Mouse (Mus musculus) monocyte, adult 2 months (primary cell): Measurements from ENCODE around the gene Hhipl1.

Source experiments
- DNase-seq, 2 experiments: peaks; one replicate each; pipeline ENCODE4 v3.0.0; 2022; ENCODE audit warnings: low spot score in 2 of 2, low read depth in 1 of 2

Hhipl1 gene

GRCm38 (mm10) chr12:108311741-108312290, 5.7 kb downstream of the Hhipl1 start:
- DNase-seq, result no peak

GRCm38 (mm10) chr12:108312432-108312851, 6.4 kb downstream of the Hhipl1 start:
- DNase-seq, result no peak

- no peak for DNase-seq
Observed at GRCm38 (mm10) chr12:108313244-108313772, 7.2 kb downstream of the Hhipl1 start.

GRCm38 (mm10) chr12:108315818-108316217, 9.7 kb downstream of the Hhipl1 start:
- no peak for DNase-seq

- no peak for DNase-seq
Observed at GRCm38 (mm10) chr12:108316655-108317054, 10.6 kb downstream of the Hhipl1 start.

- no peak for DNase-seq
Observed at GRCm38 (mm10) chr12:108317201-108317738, 11.2 kb downstream of the Hhipl1 start.

GRCm38 (mm10) chr12:108317826-108318430, 11.9 kb downstream of the Hhipl1 start:
- DNase-seq, result no peak

DNA sequence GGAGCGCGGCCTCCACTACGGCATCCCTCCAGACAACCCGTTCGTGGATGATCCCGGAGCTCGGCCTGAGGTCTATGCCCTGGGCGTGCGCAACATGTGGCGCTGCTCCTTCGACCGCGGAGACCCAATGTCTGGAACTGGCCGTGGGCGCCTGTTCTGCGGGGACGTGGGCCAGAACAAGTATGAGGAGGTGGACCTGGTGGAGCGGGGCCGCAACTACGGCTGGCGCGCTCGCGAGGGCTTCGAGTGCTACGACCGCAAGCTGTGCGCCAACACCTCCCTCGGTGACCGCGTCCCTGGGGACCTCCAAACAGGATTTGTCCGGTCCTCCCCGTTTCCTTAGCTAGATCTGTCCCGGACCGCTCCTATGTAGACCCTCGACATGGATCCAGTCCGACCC, 12.4 kb downstream of the Hhipl1 start:
- DNase-seq, result no peak

- no peak for DNase-seq
Observed at GRCm38 (mm10) chr12:108320096-108320495, 14.0 kb downstream of the Hhipl1 start.

DNA sequence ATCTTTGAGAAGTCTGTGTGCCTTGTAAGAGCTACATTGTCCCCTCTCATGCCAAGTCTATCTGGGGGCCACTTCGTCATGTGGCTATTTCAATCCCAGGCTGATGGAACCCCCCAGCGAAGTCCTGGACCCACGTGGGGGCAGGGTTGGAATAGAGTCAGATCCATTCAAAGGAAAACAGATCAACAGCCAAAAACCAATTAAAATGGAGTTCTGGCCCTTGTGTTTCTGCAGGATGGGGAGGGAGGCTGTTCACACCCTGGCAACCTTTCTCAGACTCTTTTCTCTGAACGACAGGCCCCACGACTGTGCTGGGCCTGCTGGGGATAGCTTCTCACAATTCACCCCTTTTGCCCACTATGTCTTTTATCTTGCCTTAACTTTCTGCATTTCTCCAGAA, 20.3 kb downstream of the Hhipl1 start:
- no peak for DNase-seq

DNA sequence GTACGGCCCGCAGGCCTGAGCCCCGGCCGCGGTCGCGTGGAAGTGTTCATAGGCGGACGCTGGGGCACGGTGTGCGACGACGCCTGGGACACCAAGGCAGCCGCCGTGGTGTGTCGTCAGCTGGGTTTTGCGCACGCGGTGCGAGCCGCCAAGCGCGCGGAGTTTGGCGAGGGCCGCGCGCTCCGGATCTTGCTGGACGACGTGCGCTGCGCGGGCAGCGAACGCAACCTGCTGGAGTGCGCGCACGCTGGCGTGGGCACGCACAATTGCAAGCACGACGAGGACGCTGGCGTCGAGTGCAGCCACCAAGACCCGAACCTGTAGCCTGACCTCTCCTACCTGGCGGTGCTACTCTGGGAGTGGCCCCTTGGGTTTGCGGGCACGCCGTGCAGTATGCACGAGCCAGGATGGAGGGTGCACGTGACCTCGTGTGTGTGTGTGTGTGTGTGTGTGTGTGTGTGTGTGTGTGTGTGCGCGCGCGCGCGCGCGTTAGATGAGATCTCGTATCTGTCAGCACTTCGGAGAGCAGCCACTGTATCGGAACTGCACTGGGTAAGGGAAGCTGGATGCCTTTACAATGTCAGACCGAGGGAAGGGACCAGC, 21.9 kb downstream of the Hhipl1 start:
- no peak for DNase-seq

- DNase-seq, result peak; percentile 13 to 36
Observed at GRCm38 (mm10) chr12:108333056-108333455, 27.0 kb downstream of the Hhipl1 start.

DNA sequence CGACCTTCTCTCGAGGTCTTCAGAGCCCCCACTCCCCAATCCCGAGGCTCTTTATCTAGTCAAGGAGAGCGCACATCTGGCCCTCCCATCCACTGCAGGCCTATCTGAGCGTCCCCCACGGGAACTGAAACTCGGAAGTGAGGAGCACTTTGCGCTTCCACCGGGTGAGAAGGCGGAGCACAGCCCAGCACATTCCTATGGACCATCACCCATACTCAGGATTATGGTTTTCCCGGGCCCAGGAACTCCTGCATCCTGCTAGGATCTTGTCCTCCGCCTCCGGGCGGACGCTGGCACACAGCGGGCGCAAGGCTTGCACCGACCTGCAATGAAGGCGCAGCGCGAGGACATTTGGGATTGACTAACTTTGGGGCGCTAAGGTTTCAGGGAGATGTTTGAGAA, 27.4 kb downstream of the Hhipl1 start:
- DNase-seq, result peak; percentile 19 to 21

DNA sequence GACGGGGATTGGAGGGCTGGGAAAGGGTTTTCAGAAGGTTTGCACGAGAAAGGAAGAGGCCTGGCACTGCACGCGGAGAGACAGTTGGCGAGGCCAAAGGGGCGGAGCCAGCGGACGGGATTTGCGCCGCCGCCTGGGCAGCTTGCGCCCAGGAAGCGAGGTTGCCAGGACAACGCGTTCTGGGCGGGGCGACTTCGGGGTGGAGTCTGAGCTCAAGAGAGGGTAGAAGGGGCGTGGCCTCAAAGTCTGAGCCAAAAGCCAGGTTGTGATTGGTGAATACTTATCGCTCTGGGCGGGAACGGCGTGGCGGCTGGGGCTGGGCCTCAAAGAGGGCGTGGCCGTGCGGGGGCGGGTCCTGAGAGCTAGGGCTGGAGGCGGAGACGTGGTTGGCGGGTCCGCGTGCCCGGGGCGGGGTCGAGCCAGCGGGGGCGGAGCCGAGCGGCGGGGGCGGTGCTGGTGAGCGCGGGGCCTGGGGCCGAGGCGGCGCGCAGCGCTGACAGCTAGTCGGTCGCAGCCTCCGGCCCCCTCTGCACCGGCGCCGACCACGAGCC, 27.9 kb downstream of the Hhipl1 start, which contains the start of gene Cyp46a1:
Cyp46a1 (plus strand) TSS at position 487 of the 551 bp plus-strand sequence.
- peak; percentile 84 to 85 for DNase-seq

DNA sequence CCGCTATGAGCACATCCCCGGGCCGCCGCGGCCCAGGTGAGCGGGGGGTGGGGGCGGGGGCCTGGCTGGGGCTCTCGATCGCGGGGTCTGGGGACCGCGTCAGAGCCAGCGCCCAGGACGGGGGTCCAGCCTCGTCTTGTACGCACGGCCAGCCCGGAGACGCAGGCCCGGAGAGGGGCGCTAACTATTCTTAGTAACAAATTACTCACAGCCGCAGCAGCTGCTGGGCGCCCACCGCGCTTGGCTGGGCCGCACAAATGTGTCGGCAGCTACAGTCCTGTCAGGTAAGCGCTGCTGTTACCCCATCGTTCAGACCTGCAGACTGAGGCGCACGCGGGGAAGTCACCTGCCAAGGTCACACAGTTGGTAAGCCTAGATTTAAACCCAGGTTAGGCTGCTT, 28.5 kb downstream of the Hhipl1 start:
- DNase-seq, result no peak

- no peak for DNase-seq
Observed at GRCm38 (mm10) chr12:108338572-108339190, 32.6 kb downstream of the Hhipl1 start.

DNA sequence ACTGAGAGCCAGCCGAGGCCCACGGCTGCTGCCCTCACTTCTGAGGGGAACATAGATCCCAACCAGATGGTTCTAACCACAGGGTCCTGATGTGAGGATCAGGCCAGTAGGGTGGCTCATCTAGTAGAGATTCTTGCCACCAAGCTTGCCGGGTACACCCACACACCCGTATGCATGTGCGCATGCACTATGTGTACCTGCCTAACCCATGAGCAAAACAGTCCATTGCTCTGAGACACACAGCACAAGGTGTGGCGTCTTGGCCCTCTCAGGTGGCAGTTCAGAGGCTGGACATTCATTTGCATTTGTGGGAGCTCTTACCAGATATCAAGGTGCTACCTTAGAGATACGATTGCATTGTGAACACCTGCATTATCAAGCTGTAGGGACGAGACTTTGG, 42.1 kb downstream of the Hhipl1 start:
- DNase-seq, result no peak

- DNase-seq, result no peak
Observed at GRCm38 (mm10) chr12:108349026-108349425, 43.0 kb downstream of the Hhipl1 start.

DNA sequence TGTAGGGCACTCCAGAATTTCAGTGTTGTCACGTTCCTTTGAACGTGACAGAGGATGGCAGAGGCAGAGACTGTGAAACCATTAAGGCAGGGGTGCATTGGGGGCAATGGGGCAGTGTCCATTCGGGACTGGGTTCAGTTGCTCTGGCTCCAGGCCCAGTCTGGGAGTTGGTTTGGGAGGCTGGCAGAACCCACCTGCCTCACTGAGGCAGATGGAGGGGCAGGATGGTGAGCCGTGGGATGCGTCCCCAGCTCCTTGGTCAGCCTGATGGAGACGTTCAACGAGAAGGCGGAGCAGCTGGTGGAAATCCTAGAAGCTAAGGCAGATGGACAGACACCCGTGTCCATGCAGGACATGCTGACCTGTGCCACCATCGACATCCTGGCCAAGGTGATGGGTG, 44.9 kb downstream of the Hhipl1 start:
- no peak for DNase-seq

- no peak for DNase-seq
Observed at GRCm38 (mm10) chr12:108352371-108353136, 46.5 kb downstream of the Hhipl1 start.

DNA sequence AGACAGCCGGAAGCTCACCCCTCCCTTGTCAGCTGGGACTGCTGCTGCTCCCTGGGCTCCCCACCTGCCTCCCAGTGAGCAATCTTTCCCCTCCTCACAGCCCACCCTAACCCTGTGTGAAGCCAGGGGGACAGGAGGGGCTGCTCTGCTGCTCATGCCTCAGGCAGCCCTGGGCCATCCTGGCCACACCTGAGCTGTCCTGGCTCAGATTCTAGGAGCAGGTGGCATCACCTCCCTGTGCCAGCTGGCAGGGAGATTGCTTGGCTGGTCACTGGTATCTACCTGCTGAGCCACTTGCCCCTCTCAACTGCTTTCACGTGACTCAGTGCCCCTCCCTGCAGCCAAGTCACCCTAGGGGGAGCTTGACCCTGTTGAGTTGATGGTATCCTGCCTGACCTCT, 48.2 kb downstream of the Hhipl1 start:
- no peak for DNase-seq
